In genomic region chr4:134749301-134750030, GRCm38 (mm10) we compare ENCODE assay signal across 9 mouse cellular contexts. TPM values are rescaled to one million over a fixed set of nuclear protein-coding genes. Genes with fewer than 3 reads are reported as not detected.
DNase-seq lines count a peak whose midpoint lies in the region; ATAC-seq lines count a peak whose summit lies in the region.
"Had no signal": no experiment of that assay in that cellular context is flagged by ENCODE, and none has a peak within 500 bp of the region (broad histone marks: within the 10 kb centered on the region; RNA-seq: fewer than 3 reads in every experiment).

No protein-coding gene starts in this region.

- no peak overlapping the region for H3K4me3 ChIP-seq in liver, embryonic 11.5 days (ENCODE audit: low read depth, low read length)
- H3K4me3 ChIP-seq: hindbrain, embryonic 15.5 days had no signal

- DNase-seq in cerebellum, adult 11-12 months = peak; percentile 28
- DNase-seq in cerebellum, postnatal 14 days = no peak
- peak; percentile 50 for DNase-seq in 3T3-L1 (ENCODE audit: low read depth, low spot score)
- peak; percentile 91 for DNase-seq in c-Kit-positive CD71-positive TER-119-negative erythroid progenitor cells, embryonic 14.5 days (ENCODE audit: low read depth)
- peak; percentile 69 for DNase-seq in liver, embryonic 11.5 days (ENCODE audit: low spot score)
- peak; percentile 71 for DNase-seq in thymus, postnatal 4 days
- no peak for DNase-seq in adrenal gland, postnatal 36 days
- no peak for DNase-seq in heart, postnatal 10 days

- peak; percentile 32 for ATAC-seq in liver, embryonic 11.5 days (replicated peaks; ENCODE audit: low FRiP score)

- H3K9ac ChIP-seq in liver, embryonic 11.5 days (ENCODE audit: low read depth, low read length) = peak overlapping the region; percentile 6; the same call in 1 of the 2 replicates
- H3K9ac ChIP-seq: hindbrain, embryonic 15.5 days had no signal

- no peaks in the 10 kb centered on the region for H3K27me3 ChIP-seq in liver, embryonic 11.5 days (replicated peaks; ENCODE audit: control insufficient read depth, insufficient read depth, low read length)
- H3K27me3 ChIP-seq: hindbrain, embryonic 15.5 days had no signal

- H3K4me2 ChIP-seq in liver, embryonic 11.5 days = no peak overlapping the region
- H3K4me2 ChIP-seq: hindbrain, embryonic 15.5 days had no signal

- no peaks in the 10 kb centered on the region for H3K9me3 ChIP-seq in liver, embryonic 11.5 days (ENCODE audit: control insufficient read depth, low read length)
- H3K9me3 ChIP-seq: hindbrain, embryonic 15.5 days had no signal

- H3K4me1 ChIP-seq in liver, embryonic 11.5 days (replicated peaks; ENCODE audit: control insufficient read depth, insufficient read depth, low read length) = peaks cover 47% of the 10 kb centered on the region

- peaks cover 35% of the 10 kb centered on the region for H3K36me3 ChIP-seq in liver, embryonic 11.5 days (ENCODE audit: control insufficient read depth, insufficient read depth, low read length)
- H3K36me3 ChIP-seq: hindbrain, embryonic 15.5 days had no signal

- 54% methylated on average over 21 of the region's 21 CpGs for WGBS in liver, embryonic 11.5 days

- intact Hi-C loops in heart, postnatal 10 days (cut with DNase I) = no loop called here

- H3K27ac ChIP-seq in liver, embryonic 11.5 days (ENCODE audit: low read depth, low read length) = 0 out of 2 replicates have a peak overlapping the region, but pooled peaks have one; percentile 4
- H3K27ac ChIP-seq: hindbrain, embryonic 15.5 days had no signal

RNA-seq across cellular contexts. Expression of gene Ldlrap1, which starts 18.4 kb away (rescaled TPM):
- 32.2 and 33.3 TPM in 2 replicates for polyA plus RNA-seq in liver, embryonic 11.5 days (2014; fragmentation: Nextera tagmentation; extraction: Ambion mirVana)
- total RNA-seq in adrenal gland, postnatal 36 days (2021) = 10 to 100 TPM; 47.5 to 52.9 TPM
- total RNA-seq in heart, postnatal 10 days (2021) = 10 to 100 TPM; 21.8 to 24.3 TPM

RNA-seq across cellular contexts. Expression of gene Man1c1, which starts 45.4 kb away (rescaled TPM):
- polyA plus RNA-seq in liver, embryonic 11.5 days (2014; fragmentation: Nextera tagmentation; extraction: Ambion mirVana) = 3.9 and 4.1 TPM in 2 replicates
- 10 to 100 TPM; 18.5 to 24.7 TPM for total RNA-seq in adrenal gland, postnatal 36 days (2021)
- total RNA-seq in heart, postnatal 10 days (2021) = 10 to 100 TPM; 32.0 to 37.7 TPM

Comparison
In these comparisons a context has a peak if more than half of its experiments do, and no peak if none do; other contexts are left out.
1. DNase-seq: peak in cerebellum, adult 11-12 months (single experiment), 3T3-L1 (single experiment), c-Kit-positive CD71-positive TER-119-negative erythroid progenitor cells, embryonic 14.5 days (single experiment), liver, embryonic 11.5 days (single experiment) and thymus, postnatal 4 days (single experiment); none in cerebellum, postnatal 14 days (0 of 2), adrenal gland, postnatal 36 days (0 of 2) and heart, postnatal 10 days (0 of 2).